Mouse (Mus musculus): ENCODE measurements around the gene B3gnt8. TPM values are rescaled to one million over a fixed set of nuclear protein-coding genes. Genes with fewer than 3 reads are reported as not detected.

B3gnt8 gene
- 31.7 and 33.4 TPM in 2 replicates for total RNA-seq (2017)

- ATAC-seq (ENCODE audit: extremely low read depth, insufficient number of reproducible peaks, low FRiP score, poor library complexity, severe bottlenecking): peak; percentile 22; the same call in 1 of the 2 replicates
These were observed at the start of gene B3gnt8 for GRCm38 (mm10) chr7:25626509-25627430. TSS of gene B3gnt8 (plus strand) at chr7:25626654.

GRCm38 (mm10) chr7:25576793-25577437 is 49.5 kb upstream of the B3gnt8 start:
- peak; percentile 99 for ATAC-seq (ENCODE audit: extremely low read depth, insufficient number of reproducible peaks, low FRiP score, poor library complexity, severe bottlenecking)

- no peak for ATAC-seq (ENCODE audit: extremely low read depth, insufficient number of reproducible peaks, low FRiP score, poor library complexity, severe bottlenecking)
These were observed 47.0 kb upstream of the B3gnt8 start for GRCm38 (mm10) chr7:25579441-25579840.

- ATAC-seq (ENCODE audit: extremely low read depth, insufficient number of reproducible peaks, low FRiP score, poor library complexity, severe bottlenecking): no peak
These were observed 44.1 kb upstream of the B3gnt8 start for GRCm38 (mm10) chr7:25582301-25582810.

DNA sequence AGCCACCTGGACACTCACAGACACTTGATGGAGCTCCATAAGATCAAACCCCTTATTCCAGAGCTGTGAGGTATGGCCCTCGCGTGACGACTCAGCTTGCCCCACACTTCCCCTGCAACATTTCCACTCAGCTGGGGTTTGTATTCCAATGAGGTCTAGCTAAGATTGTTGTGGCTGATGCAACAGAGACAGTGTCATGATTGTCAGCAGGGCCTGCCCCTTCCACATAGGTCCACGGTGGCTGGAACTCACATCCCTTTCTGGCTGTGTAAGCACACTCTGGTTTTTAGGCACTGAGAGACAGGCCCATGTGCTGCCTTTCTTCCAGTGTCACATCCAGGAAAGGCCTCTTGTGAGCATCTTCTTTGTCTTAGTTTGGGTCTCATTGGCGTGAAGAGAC is 41.8 kb upstream of the B3gnt8 start:
- ATAC-seq (ENCODE audit: extremely low read depth, insufficient number of reproducible peaks, low FRiP score, poor library complexity, severe bottlenecking): no peak

- peak; percentile 56; the same call in 1 of the 2 replicates for ATAC-seq (ENCODE audit: extremely low read depth, insufficient number of reproducible peaks, low FRiP score, poor library complexity, severe bottlenecking)
These were observed 40.9 kb upstream of the B3gnt8 start for GRCm38 (mm10) chr7:25585351-25586204.

- ATAC-seq (ENCODE audit: extremely low read depth, insufficient number of reproducible peaks, low FRiP score, poor library complexity, severe bottlenecking): no peak
These were observed 35.2 kb upstream of the B3gnt8 start for GRCm38 (mm10) chr7:25591226-25591625.

- no peak for ATAC-seq (ENCODE audit: extremely low read depth, insufficient number of reproducible peaks, low FRiP score, poor library complexity, severe bottlenecking)
These were observed 32.6 kb upstream of the B3gnt8 start for GRCm38 (mm10) chr7:25593859-25594258.

DNA sequence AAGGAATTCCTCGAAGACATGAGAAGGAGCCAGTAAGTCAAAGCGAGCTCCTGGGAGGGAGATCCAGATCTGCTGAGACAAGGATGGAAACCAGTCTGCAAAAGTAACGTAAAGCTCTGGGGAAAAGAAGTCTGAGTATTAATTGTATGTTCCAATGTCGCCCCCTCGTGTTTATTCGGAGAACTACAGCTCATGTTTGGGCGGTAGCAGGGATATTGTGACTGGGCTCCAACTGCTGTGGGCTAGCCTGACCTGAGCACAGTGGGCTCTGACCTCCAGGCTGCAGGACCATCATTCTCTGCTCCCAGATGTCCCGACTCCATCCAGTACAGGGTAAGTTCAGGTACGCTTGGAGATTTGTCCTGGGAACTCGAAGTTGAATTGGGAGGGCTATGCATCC is 26.8 kb upstream of the B3gnt8 start:
- ATAC-seq (ENCODE audit: extremely low read depth, insufficient number of reproducible peaks, low FRiP score, poor library complexity, severe bottlenecking): peak; percentile 88

- no peak for ATAC-seq (ENCODE audit: extremely low read depth, insufficient number of reproducible peaks, low FRiP score, poor library complexity, severe bottlenecking)
These were observed 25.8 kb upstream of the B3gnt8 start for GRCm38 (mm10) chr7:25600666-25601065.

DNA sequence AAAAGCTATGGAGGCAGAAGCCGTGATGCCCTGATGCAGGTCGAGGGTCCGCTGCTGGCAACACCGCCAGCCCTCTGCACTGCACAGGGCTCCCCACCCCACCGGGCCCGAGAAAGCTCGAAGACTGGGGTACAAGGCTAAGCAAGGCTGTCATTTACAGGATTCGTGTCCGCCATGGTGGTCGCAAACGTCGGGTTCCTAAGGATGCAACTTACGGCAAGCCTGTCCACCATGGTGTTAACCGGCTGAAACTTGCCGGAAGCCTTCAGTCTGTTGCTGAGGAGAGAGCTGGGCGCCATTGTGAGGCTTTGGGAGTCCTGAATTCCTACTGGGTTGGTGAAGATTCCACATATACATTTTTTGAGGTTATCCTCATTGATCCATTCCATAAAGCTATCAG is 25.1 kb upstream of the B3gnt8 start:
- no peak for ATAC-seq (ENCODE audit: extremely low read depth, insufficient number of reproducible peaks, low FRiP score, poor library complexity, severe bottlenecking)

DNA sequence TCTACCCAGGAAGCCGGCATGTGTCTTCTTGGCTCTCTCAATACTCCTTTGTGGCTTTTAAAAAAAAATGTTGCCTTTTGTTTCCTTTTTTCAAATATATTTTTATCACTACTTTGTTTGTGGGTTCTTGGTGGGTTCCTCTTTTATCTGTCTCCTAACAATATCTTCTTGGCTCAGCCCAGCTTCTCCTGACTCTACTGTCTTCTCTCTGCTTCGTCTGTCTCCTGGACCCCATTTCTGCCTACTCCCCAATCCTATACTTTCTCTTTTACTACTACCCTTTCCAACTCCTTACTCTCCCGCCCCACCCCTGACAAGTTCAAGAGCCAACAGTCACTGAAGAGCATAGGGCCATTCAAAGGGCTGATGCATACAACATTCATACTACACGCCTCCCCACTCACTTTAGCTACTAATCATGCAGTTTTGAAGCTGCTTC is 19.8 kb upstream of the B3gnt8 start:
- peak; percentile 39 for ATAC-seq (ENCODE audit: extremely low read depth, insufficient number of reproducible peaks, low FRiP score, poor library complexity, severe bottlenecking)

DNA sequence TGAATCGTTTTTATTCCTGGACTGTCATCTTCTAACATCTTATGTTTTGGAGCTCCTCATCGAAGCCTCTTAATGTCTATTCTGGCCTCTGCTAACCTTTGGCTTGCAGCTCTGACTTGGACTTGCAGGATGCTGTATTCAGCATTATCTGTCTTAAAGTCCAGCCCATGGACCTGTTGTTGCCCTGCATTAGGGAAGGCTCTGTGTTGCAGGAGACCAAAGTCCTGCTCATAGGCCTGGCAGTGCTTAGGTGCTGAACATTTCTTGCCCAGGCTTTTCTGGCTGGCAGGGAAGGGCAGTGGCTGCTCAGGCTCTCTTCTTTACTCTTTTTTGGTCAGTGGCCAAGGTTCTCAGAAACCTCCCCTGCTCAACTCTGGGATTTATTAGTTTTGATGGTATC is 19.3 kb upstream of the B3gnt8 start:
- ATAC-seq (ENCODE audit: extremely low read depth, insufficient number of reproducible peaks, low FRiP score, poor library complexity, severe bottlenecking): no peak

DNA sequence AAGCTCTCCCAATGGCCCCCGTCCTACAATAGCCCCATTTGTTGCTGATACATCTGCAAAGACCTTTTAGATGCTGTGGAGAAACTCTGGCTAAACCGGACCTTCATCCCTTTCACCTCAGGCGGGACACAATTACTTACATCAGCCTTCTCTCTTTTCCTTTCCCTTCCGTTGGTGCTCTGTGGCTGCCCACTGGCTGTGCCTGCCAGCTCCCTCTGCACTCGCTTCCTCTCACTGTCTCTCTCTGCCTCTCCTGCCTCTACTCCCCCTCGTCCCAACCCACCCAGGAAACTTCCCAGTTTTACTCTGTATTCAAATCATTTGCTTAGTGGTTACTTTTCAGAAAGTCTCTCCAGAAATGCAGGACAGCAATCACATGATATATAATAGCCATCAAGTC is 16.4 kb upstream of the B3gnt8 start:
- ATAC-seq (ENCODE audit: extremely low read depth, insufficient number of reproducible peaks, low FRiP score, poor library complexity, severe bottlenecking): no peak

- no peak for ATAC-seq (ENCODE audit: extremely low read depth, insufficient number of reproducible peaks, low FRiP score, poor library complexity, severe bottlenecking)
These were observed 15.0 kb upstream of the B3gnt8 start for GRCm38 (mm10) chr7:25611501-25611900.

DNA sequence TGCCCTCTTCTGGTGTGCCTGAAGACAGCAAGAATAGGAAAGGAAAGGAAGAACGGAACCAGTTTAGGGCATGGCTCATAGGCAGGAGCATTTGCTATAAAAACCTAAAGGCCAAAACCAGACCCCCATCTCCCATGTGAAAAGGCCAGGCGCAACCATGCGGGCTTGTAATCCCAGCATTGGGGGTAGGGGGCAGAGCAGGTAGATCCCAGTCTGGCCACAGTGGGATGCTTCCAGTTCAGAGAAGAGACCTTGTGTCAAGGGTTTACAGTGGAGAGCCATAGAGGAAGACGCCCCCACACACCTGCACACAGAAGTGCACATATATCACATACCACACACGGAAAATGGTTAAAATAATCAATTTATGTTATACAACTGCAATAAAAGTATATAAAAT is 12.4 kb upstream of the B3gnt8 start:
- no peak for ATAC-seq (ENCODE audit: extremely low read depth, insufficient number of reproducible peaks, low FRiP score, poor library complexity, severe bottlenecking)

DNA sequence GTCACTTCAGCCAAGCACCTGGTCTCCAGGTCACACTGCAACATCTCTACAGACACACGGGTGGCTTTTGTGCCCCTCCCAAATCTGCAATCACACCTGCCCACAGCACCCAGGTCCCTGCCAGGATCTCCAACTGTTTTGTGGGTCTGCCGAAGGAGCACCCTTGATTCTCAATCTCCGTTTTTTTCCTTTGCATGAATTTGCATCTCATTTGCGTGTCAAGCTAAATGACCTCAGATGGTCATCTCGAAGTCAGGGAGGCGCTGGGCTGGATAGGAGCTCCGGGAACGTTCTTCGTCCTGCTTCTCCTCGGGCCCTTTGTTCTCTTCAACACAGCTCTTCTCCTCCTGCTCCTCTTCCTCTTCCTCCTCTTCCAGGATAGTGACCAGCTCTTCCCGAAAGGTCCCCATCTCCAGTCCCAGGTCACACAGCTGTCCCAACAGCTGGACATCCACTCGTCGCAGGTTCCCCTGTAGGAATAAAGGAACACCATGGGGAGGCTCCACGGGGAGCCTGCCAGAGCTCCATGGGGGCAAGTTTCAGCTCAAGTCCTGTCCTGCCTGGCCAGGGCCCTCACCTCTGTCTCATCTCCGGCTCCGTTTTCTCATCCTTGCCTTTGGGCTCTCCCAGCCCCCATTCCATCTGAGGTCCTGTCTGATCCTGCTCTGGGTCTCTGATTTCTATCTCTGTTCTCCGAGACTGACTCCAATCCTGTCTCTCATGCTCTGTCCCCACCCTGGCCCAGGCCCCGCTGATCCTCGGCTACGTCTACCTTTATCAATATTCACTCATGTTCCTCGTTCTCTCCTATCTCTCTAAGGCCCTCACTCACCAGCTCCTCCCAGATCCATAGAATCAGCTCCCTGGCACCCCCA is 11.4 kb upstream of the B3gnt8 start:
- ATAC-seq (ENCODE audit: extremely low read depth, insufficient number of reproducible peaks, low FRiP score, poor library complexity, severe bottlenecking): no peak

- ATAC-seq (ENCODE audit: extremely low read depth, insufficient number of reproducible peaks, low FRiP score, poor library complexity, severe bottlenecking): no peak
These were observed 10.8 kb upstream of the B3gnt8 start, which contains the start of gene Erich4 for GRCm38 (mm10) chr7:25615706-25616011. TSS of gene Erich4 (minus strand) at chr7:25615892.

Data from neutrophil, adult 5-6 weeks (primary cell).